Mouse (Mus musculus) lung, embryonic 16.5 days (tissue): ENCODE measurements around the gene Sdhaf4. TPM values are rescaled to one million over a fixed set of nuclear protein-coding genes. Genes with fewer than 3 reads are reported as not detected.
"Not testable (repeated sequence)": the region's sequence is repeated elsewhere in the genome, so short reads cannot be mapped to it uniquely, and the experiment has no call there.

Experiments used
- ATAC-seq: fragments of 200-750 bp; cut with Nextera tagmentation; 2 replicates; pipeline ENCODE4 v1.8.0; 2017; ENCODE audit warnings: low read depth, mild to moderate bottlenecking, moderate library complexity
- H3K27ac ChIP-seq: fragments of 300-500 bp; sonication (generic); 2 replicates; pipeline ENCODE4 v1.5.1; 2014; ENCODE audit warnings: mild to moderate bottlenecking, control low read depth, low read length
- H3K27me3 ChIP-seq: fragments of 300-500 bp; sonication (generic); 2 replicates; pipeline ENCODE4 v1.6.1; 2014; ENCODE audit warnings: low read depth, low read length, mixed read lengths; ENCODE audit not compliant: control insufficient read depth, insufficient read depth
- H3K36me3 ChIP-seq: fragments of 300-500 bp; sonication (generic); 2 replicates; pipeline ENCODE4 v1.6.1; 2014; ENCODE audit warnings: low read length; ENCODE audit not compliant: control insufficient read depth, insufficient read depth
- H3K4me1 ChIP-seq: fragments of 300-500 bp; sonication (generic); replicated peaks from 2 replicates; pipeline ENCODE4 v1.6.1; 2014; ENCODE audit warnings: low read length, mixed read lengths; ENCODE audit not compliant: control insufficient read depth, insufficient read depth
- H3K4me2 ChIP-seq: fragments of 300-500 bp; sonication (generic); 2 replicates; pipeline ENCODE4 v1.6.1; 2014; ENCODE audit warnings: low read depth, low read length, control low read depth
- H3K4me3 ChIP-seq: fragments of 300-500 bp; sonication (generic); 2 replicates; pipeline ENCODE4 v1.5.1; 2014; ENCODE audit warnings: mild to moderate bottlenecking, low read length, control low read depth
- H3K9ac ChIP-seq: fragments of 300-500 bp; sonication (generic); 2 replicates; pipeline ENCODE4 v1.6.1; 2014; ENCODE audit warnings: low read length, control low read depth
- H3K9me3 ChIP-seq: fragments of 300-500 bp; sonication (generic); 2 replicates; pipeline ENCODE4 v1.6.1; 2016; ENCODE audit warnings: low read length; ENCODE audit not compliant: control insufficient read depth
- WGBS: fragments of 180-500 bp; shearing (Covaris S2); extraction: QIAGEN DNeasy Blood & Tissue Kit; methylation state at CpG from one replicate; pipeline ENCODE4 v1.1.7; 2014; 5-methylcytosine and 5-hydroxymethylcytosine counted together
- polyA plus RNA-seq: library from polyadenylated mRNA; unstranded; fragments of >200 nt; fragmentation: Nextera tagmentation; extraction: Ambion mirVana; gene quantifications from 2 replicates; pipeline ENCODE4 v1.2.1, GENCODE M21; 2015

The Sdhaf4 gene
- polyA plus RNA-seq, 1 experiment from 2014 or later, result 69.0 TPM

- no peak overlapping the region for H3K27ac ChIP-seq
- no peak overlapping the region for H3K4me2 ChIP-seq
- H3K9ac ChIP-seq, result no peak overlapping the region
- H3K36me3 ChIP-seq, result peaks cover 24% of the 10 kb centered on the region
- H3K9me3 ChIP-seq, result no peaks in the 10 kb centered on the region
- ATAC-seq, result no peak
- 91% methylated on average over 7 of the region's 7 CpGs for WGBS
- H3K4me3 ChIP-seq, result no peak overlapping the region
- H3K4me1 ChIP-seq, result no peaks in the 10 kb centered on the region
- no peaks in the 10 kb centered on the region for H3K27me3 ChIP-seq
These were observed 6.6 kb downstream of the Sdhaf4 start for GRCm38 (mm10) chr1:23998866-23999265.

- Histone ChIP-seq H3K9ac (no peak overlapping the region), H3K36me3 (peaks cover 24% of the 10 kb centered on the region), H3K27me3 (no peaks in the 10 kb centered on the region), H3K4me3 (no peak overlapping the region), H3K4me1 (no peaks in the 10 kb centered on the region), H3K9me3 (no peaks in the 10 kb centered on the region), H3K27ac (no peak overlapping the region), H3K4me2 (no peak overlapping the region)
- 91% methylated on average over 7 of the region's 7 CpGs for WGBS
- ATAC-seq, result no peak
These were observed 7.2 kb downstream of the Sdhaf4 start for GRCm38 (mm10) chr1:23998120-23998810.

GRCm38 (mm10) chr1:23997493-23997892 is 8.0 kb downstream of the Sdhaf4 start:
- Histone ChIP-seq H3K27ac (no peak overlapping the region), H3K27me3 (no peaks in the 10 kb centered on the region), H3K9ac (no peak overlapping the region), H3K4me2 (no peak overlapping the region), H3K36me3 (peaks cover 24% of the 10 kb centered on the region), H3K4me3 (no peak overlapping the region), H3K4me1 (no peaks in the 10 kb centered on the region), H3K9me3 (no peaks in the 10 kb centered on the region)
- ATAC-seq, result no peak
- WGBS, result 92% methylated on average over 3 of the region's 3 CpGs

- Histone ChIP-seq H3K4me2 (no peak overlapping the region), H3K27me3 (no peaks in the 10 kb centered on the region), H3K27ac (no peak overlapping the region), H3K9me3 (no peaks in the 10 kb centered on the region), H3K9ac (no peak overlapping the region), H3K36me3 (peaks cover 17% of the 10 kb centered on the region), H3K4me3 (no peak overlapping the region), H3K4me1 (no peaks in the 10 kb centered on the region)
- no peak for ATAC-seq
- WGBS, result 83% methylated on average over 4 of the region's 4 CpGs
These were observed 10.0 kb downstream of the Sdhaf4 start for GRCm38 (mm10) chr1:23995420-23995819.

GRCm38 (mm10) chr1:23983118-23983517 is 22.3 kb downstream of the Sdhaf4 start:
- no peak overlapping the region for H3K9ac ChIP-seq
- no peak for ATAC-seq
- 82% methylated on average over 3 of the region's 3 CpGs for WGBS
- H3K4me1 ChIP-seq, result no peaks in the 10 kb centered on the region
- H3K27ac ChIP-seq, result no peak overlapping the region
- no peaks in the 10 kb centered on the region for H3K27me3 ChIP-seq
- no peaks in the 10 kb centered on the region for H3K9me3 ChIP-seq
- no peak overlapping the region for H3K4me3 ChIP-seq
- no peaks in the 10 kb centered on the region for H3K36me3 ChIP-seq
- no peak overlapping the region for H3K4me2 ChIP-seq

GRCm38 (mm10) chr1:23978281-23978680 is 27.2 kb downstream of the Sdhaf4 start:
- no peaks in the 10 kb centered on the region for H3K4me1 ChIP-seq

GRCm38 (mm10) chr1:23971159-23971558 is 34.3 kb downstream of the Sdhaf4 start:
- not testable (repeated sequence) for H3K4me1 ChIP-seq, H3K27me3 ChIP-seq, H3K27ac ChIP-seq, H3K9ac ChIP-seq, H3K4me3 ChIP-seq, ATAC-seq, H3K4me2 ChIP-seq, H3K9me3 ChIP-seq, H3K36me3 ChIP-seq
- 83% methylated on average over 3 of the region's 4 CpGs for WGBS

More at GRCm38 (mm10) chr1:23978281-23978680, 27.2 kb downstream of the Sdhaf4 start:
- WGBS, result 77% methylated on average over 6 of the region's 6 CpGs
- no peaks in the 10 kb centered on the region for H3K9me3 ChIP-seq
- H3K4me3 ChIP-seq, result no peak overlapping the region
- no peak overlapping the region for H3K9ac ChIP-seq
- H3K27me3 ChIP-seq, result no peaks in the 10 kb centered on the region
- no peak overlapping the region for H3K27ac ChIP-seq
- ATAC-seq, result no peak
- H3K36me3 ChIP-seq, result no peaks in the 10 kb centered on the region
- no peak overlapping the region for H3K4me2 ChIP-seq

- no peak overlapping the region for H3K9ac ChIP-seq
- ATAC-seq, result no peak
- H3K27ac ChIP-seq, result no peak overlapping the region
- no peaks in the 10 kb centered on the region for H3K4me1 ChIP-seq
- H3K27me3 ChIP-seq, result no peaks in the 10 kb centered on the region
- 78% methylated on average over 9 of the region's 9 CpGs for WGBS
- no peak overlapping the region for H3K4me3 ChIP-seq
- H3K36me3 ChIP-seq, result no peaks in the 10 kb centered on the region
- H3K4me2 ChIP-seq, result no peak overlapping the region
- H3K9me3 ChIP-seq, result no peaks in the 10 kb centered on the region
These were observed 37.3 kb downstream of the Sdhaf4 start for GRCm38 (mm10) chr1:23968027-23968725.

- H3K9me3 ChIP-seq, result no peaks in the 10 kb centered on the region
- no peak overlapping the region for H3K27ac ChIP-seq
- no peak overlapping the region for H3K4me3 ChIP-seq
- no peaks in the 10 kb centered on the region for H3K36me3 ChIP-seq
- no peak for ATAC-seq
- H3K4me2 ChIP-seq, result no peak overlapping the region
- H3K4me1 ChIP-seq, result no peaks in the 10 kb centered on the region
- H3K27me3 ChIP-seq, result no peaks in the 10 kb centered on the region
- 46% methylated on average over 1 of the region's 1 CpGs for WGBS
- no peak overlapping the region for H3K9ac ChIP-seq
These were observed 39.2 kb downstream of the Sdhaf4 start for GRCm38 (mm10) chr1:23966226-23966625.
